Mouse (Mus musculus): Measurements from ENCODE around the gene Arhgap6. TPM values are rescaled to one million over a fixed set of nuclear protein-coding genes. Genes with fewer than 3 reads are reported as not detected.

Arhgap6 gene
- polyA plus RNA-seq, 1 experiment = 1.2 TPM

DNA sequence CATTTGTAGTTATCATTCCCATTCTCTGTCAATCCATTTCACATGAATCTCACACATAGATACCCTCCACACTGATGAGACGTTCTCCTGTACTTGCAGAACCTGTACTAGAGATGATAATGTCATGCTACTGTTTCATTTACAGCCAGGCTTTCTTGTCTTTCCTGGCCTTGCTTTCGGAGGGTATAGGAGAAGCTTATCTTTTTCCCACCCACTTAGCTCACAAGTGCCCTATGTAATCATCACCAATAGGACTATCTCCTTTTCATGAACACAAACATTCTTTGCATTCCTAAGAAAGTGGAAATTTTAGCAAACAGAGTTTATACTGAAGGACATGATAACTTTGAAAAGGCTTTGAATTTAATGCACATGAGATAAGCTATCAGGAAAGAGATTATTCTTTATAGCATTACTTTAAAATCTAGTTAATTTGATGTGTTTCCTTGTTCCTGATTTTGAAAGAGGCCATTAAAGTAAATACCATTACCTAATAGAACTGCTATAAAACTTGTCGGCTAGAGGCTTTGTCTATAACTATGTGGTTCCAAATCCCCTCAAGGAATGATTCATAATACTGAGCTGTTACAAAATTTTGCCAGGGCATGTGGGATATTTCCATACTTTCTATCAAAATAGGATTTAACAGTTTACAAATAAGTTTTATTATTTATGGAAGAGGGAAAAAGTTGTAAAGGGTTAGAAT, 427.6 kb downstream of the Arhgap6 start:
- Histone ChIP-seq H3K27me3 (ENCODE audit: control insufficient read depth, insufficient read depth, low read length) (no peaks in the 10 kb centered on the region), H3K27ac (ENCODE audit: insufficient read depth, low read depth, low read length) (no peak overlapping the region), H3K36me3 (ENCODE audit: control insufficient read depth, insufficient read depth, low read length) (no peaks in the 10 kb centered on the region), H3K4me3 (ENCODE audit: low read depth, low read length) (no peak overlapping the region), H3K4me1 (ENCODE audit: control insufficient read depth, insufficient read depth, insufficient read length, low read length) (no peaks in the 10 kb centered on the region)
- TF ChIP-seq POLR2A (IDR thresholded peaks at IDR 0.05; ENCODE audit: low read depth, low read length) = no peak
- no peak for TF ChIP-seq CTCF (IDR thresholded peaks at IDR 0.05; ENCODE audit: extremely low read depth, insufficient read length, insufficient replicate concordance, low read depth, low read length)
- WGBS = 25% methylated on average over 3 of the region's 3 CpGs

DNA sequence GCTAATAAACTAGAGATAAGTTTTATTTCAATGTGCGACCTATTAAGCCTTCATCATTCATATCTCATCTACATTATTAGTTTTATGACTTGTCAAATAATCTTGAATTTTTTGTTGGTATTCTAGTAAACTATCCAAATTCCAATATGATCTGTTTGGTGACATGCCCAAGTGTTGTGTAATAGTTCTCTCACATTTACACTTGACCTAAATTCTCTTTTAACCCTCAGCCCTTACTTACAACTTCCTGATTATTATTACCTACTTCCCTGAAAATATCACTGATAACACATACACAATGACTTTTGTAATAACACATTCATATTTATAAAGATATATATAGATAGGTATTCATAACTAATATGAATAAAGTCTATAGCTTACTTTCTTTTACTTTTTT, 461.0 kb downstream of the Arhgap6 start:
- Histone ChIP-seq H3K27me3 (ENCODE audit: control insufficient read depth, insufficient read depth, low read length) (no peaks in the 10 kb centered on the region), H3K4me1 (ENCODE audit: control insufficient read depth, insufficient read depth, insufficient read length, low read length) (no peaks in the 10 kb centered on the region), H3K36me3 (ENCODE audit: control insufficient read depth, insufficient read depth, low read length) (no peaks in the 10 kb centered on the region), H3K27ac (ENCODE audit: insufficient read depth, low read depth, low read length) (no peak overlapping the region), H3K4me3 (ENCODE audit: low read depth, low read length) (no peak overlapping the region)
- TF ChIP-seq POLR2A (IDR thresholded peaks at IDR 0.05; ENCODE audit: low read depth, low read length) = no peak
- TF ChIP-seq CTCF (IDR thresholded peaks at IDR 0.05; ENCODE audit: extremely low read depth, insufficient read length, insufficient replicate concordance, low read depth, low read length) = no peak
- WGBS = 44% methylated on average over 1 of the region's 1 CpGs

DNA sequence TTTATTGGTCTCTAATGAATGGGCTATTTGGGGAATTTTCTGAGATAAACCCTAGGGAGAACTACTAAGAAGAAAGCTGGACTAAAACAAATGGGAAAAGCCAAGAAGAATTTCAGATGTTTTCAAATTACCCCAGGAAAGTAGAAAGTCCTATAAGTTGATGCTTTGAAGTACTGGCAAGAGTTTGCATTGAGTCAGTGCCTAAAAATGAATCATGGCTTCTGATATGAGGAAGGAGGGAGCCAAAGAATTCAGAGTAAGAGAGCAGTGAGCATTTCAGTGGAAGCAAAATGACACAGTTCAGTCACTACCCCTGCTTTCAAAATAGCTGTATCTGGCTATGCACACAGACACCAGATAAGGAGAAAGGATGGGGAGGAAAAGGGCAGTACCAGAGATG, 461.8 kb downstream of the Arhgap6 start:
- H3K36me3 ChIP-seq (ENCODE audit: control insufficient read depth, insufficient read depth, low read length) = no peaks in the 10 kb centered on the region
- no peaks in the 10 kb centered on the region for H3K27me3 ChIP-seq (ENCODE audit: control insufficient read depth, insufficient read depth, low read length)
- H3K4me1 ChIP-seq (ENCODE audit: control insufficient read depth, insufficient read depth, insufficient read length, low read length) = no peaks in the 10 kb centered on the region
- no peak overlapping the region for H3K27ac ChIP-seq (ENCODE audit: insufficient read depth, low read depth, low read length)
- H3K4me3 ChIP-seq (ENCODE audit: low read depth, low read length) = no peak overlapping the region
- TF ChIP-seq CTCF (IDR thresholded peaks at IDR 0.05; ENCODE audit: extremely low read depth, insufficient read length, insufficient replicate concordance, low read depth, low read length) (no peak), POLR2A (IDR thresholded peaks at IDR 0.05; ENCODE audit: low read depth, low read length) (no peak)

DNA sequence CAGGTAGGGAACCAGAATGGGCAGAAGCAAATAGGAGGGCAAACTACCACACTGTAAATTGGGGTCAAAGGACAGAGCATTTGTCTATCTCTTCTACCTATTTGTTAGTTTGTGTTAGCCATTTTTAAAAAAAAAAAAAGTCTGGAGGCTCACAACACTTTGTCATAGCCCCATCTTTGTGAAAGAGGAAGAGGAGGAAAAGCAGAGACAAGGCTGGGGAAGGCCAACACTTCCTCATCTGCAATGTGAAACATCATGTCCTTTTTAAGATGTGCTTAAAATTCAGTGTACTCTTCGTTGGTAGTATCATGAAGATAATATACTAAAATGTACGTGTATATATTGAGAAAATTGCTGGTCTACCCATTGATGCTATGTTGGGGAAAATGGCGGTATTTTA, 466.1 kb downstream of the Arhgap6 start:
- Histone ChIP-seq H3K4me3 (ENCODE audit: low read depth, low read length) (no peak overlapping the region), H3K36me3 (ENCODE audit: control insufficient read depth, insufficient read depth, low read length) (no peaks in the 10 kb centered on the region), H3K4me1 (ENCODE audit: control insufficient read depth, insufficient read depth, insufficient read length, low read length) (no peaks in the 10 kb centered on the region), H3K27me3 (ENCODE audit: control insufficient read depth, insufficient read depth, low read length) (no peaks in the 10 kb centered on the region), H3K27ac (ENCODE audit: insufficient read depth, low read depth, low read length) (no peak overlapping the region)
- TF ChIP-seq POLR2A (IDR thresholded peaks at IDR 0.05; ENCODE audit: low read depth, low read length) (no peak), CTCF (IDR thresholded peaks at IDR 0.05; ENCODE audit: extremely low read depth, insufficient read length, insufficient replicate concordance, low read depth, low read length) (no peak)
- 82% methylated on average over 3 of the region's 3 CpGs for WGBS

DNA sequence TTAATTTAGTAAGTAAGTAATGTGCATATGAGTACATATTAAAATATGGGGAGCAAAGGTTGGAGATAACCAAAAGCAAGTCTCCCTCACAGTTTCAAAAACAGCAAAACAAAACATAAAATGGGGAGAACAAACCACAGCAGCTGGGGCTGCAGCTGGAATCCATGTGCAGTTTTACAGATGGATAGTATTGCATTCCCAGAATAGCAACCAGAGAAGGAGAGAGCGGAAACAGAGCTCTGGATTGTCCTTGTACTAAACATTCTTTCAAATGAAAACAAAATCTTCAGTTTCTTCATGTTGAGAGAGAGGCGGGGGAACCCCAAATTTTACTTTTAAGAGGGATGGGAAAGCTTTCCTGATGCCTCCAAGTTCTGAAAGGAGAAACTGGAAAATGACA, 467.3 kb downstream of the Arhgap6 start:
- H3K27ac ChIP-seq (ENCODE audit: insufficient read depth, low read depth, low read length) = no peak overlapping the region
- WGBS = 79% methylated on average over 2 of the region's 2 CpGs
- H3K4me1 ChIP-seq (ENCODE audit: control insufficient read depth, insufficient read depth, insufficient read length, low read length) = no peaks in the 10 kb centered on the region
- H3K4me3 ChIP-seq (ENCODE audit: low read depth, low read length) = no peak overlapping the region
- H3K27me3 ChIP-seq (ENCODE audit: control insufficient read depth, insufficient read depth, low read length) = no peaks in the 10 kb centered on the region
- no peaks in the 10 kb centered on the region for H3K36me3 ChIP-seq (ENCODE audit: control insufficient read depth, insufficient read depth, low read length)
- TF ChIP-seq CTCF (IDR thresholded peaks at IDR 0.05; ENCODE audit: extremely low read depth, insufficient read length, insufficient replicate concordance, low read depth, low read length) (no peak), POLR2A (IDR thresholded peaks at IDR 0.05; ENCODE audit: low read depth, low read length) (no peak)

DNA sequence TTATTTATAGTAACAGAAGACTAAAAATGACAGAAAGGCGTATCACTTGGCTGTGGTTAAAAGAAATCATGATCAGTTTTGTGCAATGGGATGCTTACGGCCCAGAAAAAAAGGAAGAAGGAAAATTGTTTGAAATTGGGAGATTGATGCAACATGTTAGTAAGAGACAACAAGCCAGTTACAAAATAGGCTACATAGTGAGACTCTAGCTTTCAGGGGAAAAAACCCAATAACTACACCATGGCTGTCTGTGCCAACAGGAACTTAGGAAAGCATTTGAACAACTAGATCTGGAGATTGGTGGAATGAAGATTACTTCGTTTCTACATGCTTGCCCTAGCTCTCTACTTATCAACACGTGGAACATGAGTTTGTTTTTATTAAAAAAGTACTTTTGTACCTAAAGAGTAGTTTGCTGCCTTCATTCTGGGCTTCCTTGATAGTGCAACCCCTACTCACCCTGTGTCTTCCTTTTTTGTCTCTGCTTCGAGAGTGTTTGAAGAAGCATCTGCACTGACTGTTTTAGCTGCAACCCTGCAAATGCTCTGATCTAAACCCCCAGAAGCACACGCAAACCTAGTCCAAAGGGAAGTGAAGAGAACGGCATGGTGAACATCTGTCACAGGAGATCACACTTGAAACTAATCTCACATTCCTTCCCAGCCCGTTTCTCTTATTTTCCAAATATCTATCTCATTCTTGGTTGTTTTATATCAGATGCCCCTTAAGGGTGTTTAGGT, 468.7 kb downstream of the Arhgap6 start:
- H3K27ac ChIP-seq (ENCODE audit: insufficient read depth, low read depth, low read length) = no peak overlapping the region
- no peaks in the 10 kb centered on the region for H3K4me1 ChIP-seq (ENCODE audit: control insufficient read depth, insufficient read depth, insufficient read length, low read length)
- 65% methylated on average over 8 of the region's 8 CpGs for whole genome bisulfite sequencing
- TF ChIP-seq POLR2A (IDR thresholded peaks at IDR 0.05; ENCODE audit: low read depth, low read length) (no peak), CTCF (IDR thresholded peaks at IDR 0.05; ENCODE audit: extremely low read depth, insufficient read length, insufficient replicate concordance, low read depth, low read length) (no peak)
- no peaks in the 10 kb centered on the region for H3K36me3 ChIP-seq (ENCODE audit: control insufficient read depth, insufficient read depth, low read length)
- no peak overlapping the region for H3K4me3 ChIP-seq (ENCODE audit: low read depth, low read length)
- H3K27me3 ChIP-seq (ENCODE audit: control insufficient read depth, insufficient read depth, low read length) = no peaks in the 10 kb centered on the region

DNA sequence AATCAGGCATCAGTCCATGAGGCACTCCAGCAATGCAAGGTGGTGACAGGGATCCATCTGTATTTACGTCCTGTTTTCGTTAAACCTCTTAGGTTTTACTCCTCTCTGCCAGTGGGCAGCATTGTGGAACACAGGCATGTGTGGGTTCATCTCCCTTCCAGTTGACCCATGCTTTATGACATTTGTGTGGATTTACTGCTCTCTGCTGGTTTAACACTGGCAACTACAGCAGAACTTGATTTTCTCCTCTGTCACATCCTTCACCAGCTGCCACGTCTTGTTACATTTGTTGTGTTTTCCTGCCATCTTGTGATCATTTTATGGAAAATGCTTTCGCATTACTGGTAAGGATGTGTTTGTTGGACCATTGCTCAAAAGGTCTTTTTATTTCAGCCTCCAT, 504.7 kb downstream of the Arhgap6 start:
- TF ChIP-seq CTCF (IDR thresholded peaks at IDR 0.05; ENCODE audit: extremely low read depth, insufficient read length, insufficient replicate concordance, low read depth, low read length) = no peak
- TF ChIP-seq POLR2A (IDR thresholded peaks at IDR 0.05; ENCODE audit: low read depth, low read length) = no peak
- 61% methylated on average over 4 of the region's 4 CpGs for WGBS
- H3K27ac ChIP-seq (ENCODE audit: insufficient read depth, low read depth, low read length) = no peak overlapping the region
- no peaks in the 10 kb centered on the region for H3K36me3 ChIP-seq (ENCODE audit: control insufficient read depth, insufficient read depth, low read length)
- H3K4me3 ChIP-seq (ENCODE audit: low read depth, low read length) = no peak overlapping the region
- no peaks in the 10 kb centered on the region for H3K4me1 ChIP-seq (ENCODE audit: control insufficient read depth, insufficient read depth, insufficient read length, low read length)
- no peaks in the 10 kb centered on the region for H3K27me3 ChIP-seq (ENCODE audit: control insufficient read depth, insufficient read depth, low read length)

All from small intestine, adult 2 months (tissue).